Mouse (Mus musculus) hindbrain, embryonic 10.5 days (tissue): ENCODE data around the gene Ubqln4. TPM values are rescaled to one million over a fixed set of nuclear protein-coding genes. Genes with fewer than 3 reads are reported as not detected.
"Not testable (repeated sequence)": the region's sequence is repeated elsewhere in the genome, so short reads cannot be mapped to it uniquely, and the experiment has no call there.

Experiments used
- DNase-seq: peaks from one replicate; pipeline ENCODE4 v3.0.0-alpha.2; 2017; ENCODE audit warnings: low spot score
- H3K27ac ChIP-seq: fragments of 300-500 bp; sonication (generic); 2 replicates; pipeline ENCODE4 v1.5.1; 2016; ENCODE audit warnings: mild to moderate bottlenecking, moderate library complexity
- H3K27me3 ChIP-seq: fragments of 300-500 bp; sonication (generic); 2 replicates; pipeline ENCODE4 v1.6.1; 2016; ENCODE audit warnings: mild to moderate bottlenecking; ENCODE audit not compliant: poor library complexity, insufficient read depth, severe bottlenecking
- H3K36me3 ChIP-seq: fragments of 300-500 bp; sonication (generic); 2 replicates; pipeline ENCODE4 v1.6.1; 2016; ENCODE audit warnings: mild to moderate bottlenecking, moderate library complexity
- H3K4me1 ChIP-seq: fragments of 300-500 bp; sonication (generic); replicated peaks from 2 replicates; pipeline ENCODE4 v1.6.1; 2016; ENCODE audit warnings: mild to moderate bottlenecking
- H3K4me3 ChIP-seq: fragments of 300-500 bp; sonication (generic); 2 replicates; pipeline ENCODE4 v1.5.1; 2016; ENCODE audit warnings: mild to moderate bottlenecking, moderate library complexity
- H3K9me3 ChIP-seq: fragments of 300-500 bp; sonication (generic); 2 replicates; pipeline ENCODE4 v1.6.1; 2016; ENCODE audit warnings: mild to moderate bottlenecking, moderate library complexity
- WGBS: fragments of 180-500 bp; shearing (Covaris S2); methylation state at CpG from one replicate; pipeline ENCODE4 v1.1.7; 2016; 5-methylcytosine and 5-hydroxymethylcytosine counted together
- polyA plus RNA-seq: library from polyadenylated mRNA; unstranded; fragments of >200 nt; fragmentation: Nextera tagmentation; extraction: Ambion mirVana; gene quantifications from 2 replicates; pipeline ENCODE4 v1.2.1, GENCODE M21; 2016

Gene Ubqln4
- polyA plus RNA-seq, 1 experiment from 2014 or later: 72.5 TPM

DNA sequence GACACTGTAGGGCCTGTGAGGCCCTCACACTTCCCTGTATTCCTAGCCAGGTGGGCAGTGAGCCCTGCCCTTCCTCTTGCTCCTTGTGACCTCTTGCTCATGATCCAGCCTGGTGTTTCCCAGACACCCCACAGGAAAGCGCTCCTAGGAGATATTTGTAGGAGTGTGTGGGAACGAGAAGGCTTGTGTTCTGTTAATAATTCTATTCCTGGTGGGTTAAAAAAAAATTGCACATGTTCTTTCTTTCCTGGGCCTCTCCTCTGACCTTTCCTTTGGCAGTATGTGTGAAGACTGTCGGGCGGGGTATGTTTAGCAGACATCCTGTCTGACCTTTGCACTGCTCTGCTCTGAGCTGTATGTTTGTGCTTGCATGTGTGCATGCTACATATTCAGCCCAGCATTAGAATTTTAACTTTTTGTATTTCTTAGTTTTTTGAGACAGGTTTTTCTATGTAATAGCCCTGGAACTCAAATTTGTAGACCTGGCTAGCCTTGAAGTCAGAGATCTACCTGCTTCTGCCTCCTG is 13.0 kb downstream of the Ubqln4 start:
- DNase-seq: no peak
- no peaks in the 10 kb centered on the region for H3K9me3 ChIP-seq
- no peaks in the 10 kb centered on the region for H3K27me3 ChIP-seq
- no peak overlapping the region for H3K4me3 ChIP-seq
- peaks cover 9% of the 10 kb centered on the region; the same call in 1 of the 2 replicates for H3K4me1 ChIP-seq
- no peak overlapping the region for H3K27ac ChIP-seq
- WGBS: 85% methylated on average over 4 of the region's 4 CpGs
- H3K36me3 ChIP-seq: peaks cover 94% of the 10 kb centered on the region

DNA sequence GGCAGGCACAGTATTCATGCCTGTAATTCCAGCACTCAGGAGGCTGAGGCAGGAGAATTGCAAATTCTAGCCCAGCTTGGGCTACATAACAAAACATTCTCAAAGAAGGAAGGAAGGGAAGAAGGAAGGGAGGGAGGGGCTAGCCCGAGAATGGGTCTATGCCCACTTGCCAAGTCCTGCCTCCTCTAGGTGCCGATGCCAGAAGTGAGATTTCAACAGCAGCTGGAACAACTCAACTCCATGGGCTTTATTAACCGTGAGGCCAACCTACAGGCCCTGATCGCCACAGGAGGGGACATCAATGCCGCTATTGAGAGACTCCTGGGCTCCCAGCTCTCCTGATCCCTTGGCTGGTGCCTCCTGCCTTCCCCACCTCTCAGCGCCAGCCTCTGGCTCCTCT is 14.3 kb downstream of the Ubqln4 start:
- H3K36me3 ChIP-seq: peaks cover 81% of the 10 kb centered on the region
- H3K27ac ChIP-seq: no peak overlapping the region
- H3K9me3 ChIP-seq: no peaks in the 10 kb centered on the region
- H3K4me1 ChIP-seq: 0 out of 2 replicates have a peak, but pooled peaks cover 4% of the 10 kb centered on the region
- H3K27me3 ChIP-seq: no peaks in the 10 kb centered on the region
- WGBS: 95% methylated on average over 6 of the region's 6 CpGs
- H3K4me3 ChIP-seq: no peak overlapping the region
- DNase-seq: no peak

DNA sequence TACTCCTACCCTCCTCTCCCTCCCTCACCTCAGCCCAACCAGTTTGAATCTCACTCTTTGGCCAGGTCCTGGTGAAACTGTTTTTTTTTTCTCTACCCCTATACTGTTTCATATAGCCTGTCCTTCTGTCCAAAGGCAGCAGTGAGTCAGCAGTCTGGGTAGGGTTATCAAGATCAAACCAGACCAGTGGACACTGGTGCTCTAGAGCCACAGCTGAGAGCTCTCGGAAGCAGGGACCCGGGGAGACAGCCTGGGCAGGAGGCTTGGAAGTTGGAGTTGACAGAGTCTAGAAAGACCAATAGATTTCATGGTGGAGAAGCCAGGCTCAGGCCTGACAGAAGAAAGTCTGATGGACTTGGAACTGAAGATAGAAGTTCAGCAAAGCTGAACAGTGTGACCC is 15.1 kb downstream of the Ubqln4 start:
- DNase-seq: no peak
- H3K36me3 ChIP-seq: peaks cover 74% of the 10 kb centered on the region
- H3K27ac ChIP-seq: no peak overlapping the region
- 98% methylated on average over 2 of the region's 2 CpGs for WGBS
- 0 out of 2 replicates have a peak, but pooled peaks cover 4% of the 10 kb centered on the region for H3K4me1 ChIP-seq
- no peak overlapping the region for H3K4me3 ChIP-seq
- H3K9me3 ChIP-seq: no peaks in the 10 kb centered on the region
- H3K27me3 ChIP-seq: no peaks in the 10 kb centered on the region

DNA sequence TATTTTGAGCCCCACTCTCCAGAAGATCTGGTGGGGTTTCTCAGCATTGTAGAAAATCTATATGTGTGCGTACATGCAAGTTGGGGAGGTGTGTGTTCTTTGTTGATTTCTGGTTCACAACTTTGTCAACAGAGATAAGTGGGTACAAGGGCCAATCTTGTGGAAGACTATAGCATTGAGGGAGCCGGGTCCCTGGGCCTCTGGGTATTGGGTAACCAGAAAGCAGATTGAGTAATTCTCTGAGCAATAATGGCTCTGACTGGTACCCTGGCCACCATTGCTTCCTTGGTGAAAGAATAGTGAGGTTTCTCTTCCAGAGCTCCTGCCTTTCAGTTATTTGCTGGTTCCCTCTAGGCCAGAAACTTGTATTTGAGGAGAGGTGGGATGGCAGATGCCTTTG is 15.5 kb downstream of the Ubqln4 start:
- WGBS: 97% methylated on average over 2 of the region's 2 CpGs
- no peak for DNase-seq
- no peaks in the 10 kb centered on the region for H3K27me3 ChIP-seq
- H3K9me3 ChIP-seq: no peaks in the 10 kb centered on the region
- peaks cover 69% of the 10 kb centered on the region for H3K36me3 ChIP-seq
- H3K4me3 ChIP-seq: no peak overlapping the region
- no peak overlapping the region for H3K27ac ChIP-seq
- H3K4me1 ChIP-seq: no peaks in the 10 kb centered on the region

DNA sequence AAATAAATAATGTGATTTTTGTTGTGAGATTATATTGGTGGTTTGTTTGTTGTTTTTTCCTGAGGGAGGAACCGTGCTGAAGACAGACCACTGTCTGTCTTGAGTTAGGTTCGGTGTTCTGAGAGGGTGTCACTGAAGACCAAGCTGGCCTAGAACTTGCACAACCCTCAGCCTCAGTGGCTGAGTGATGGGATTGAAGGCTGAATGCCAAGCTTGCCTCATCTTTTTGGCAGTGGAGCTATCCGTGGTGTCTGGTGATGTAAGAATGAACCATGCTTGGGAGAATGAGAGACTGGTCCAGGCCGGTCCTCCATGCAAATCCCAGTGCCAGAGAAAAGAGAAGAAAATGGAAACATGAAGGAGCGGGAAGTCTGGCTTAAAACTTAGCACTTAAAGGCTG is 16.1 kb downstream of the Ubqln4 start:
- Histone ChIP-seq H3K27ac (no peak overlapping the region), H3K36me3 (peaks cover 63% of the 10 kb centered on the region), H3K27me3 (no peaks in the 10 kb centered on the region), H3K4me1 (no peaks in the 10 kb centered on the region), H3K9me3 (no peaks in the 10 kb centered on the region), H3K4me3 (no peak overlapping the region)
- no peak for DNase-seq
- 93% methylated on average over 5 of the region's 5 CpGs for whole genome bisulfite sequencing

DNA sequence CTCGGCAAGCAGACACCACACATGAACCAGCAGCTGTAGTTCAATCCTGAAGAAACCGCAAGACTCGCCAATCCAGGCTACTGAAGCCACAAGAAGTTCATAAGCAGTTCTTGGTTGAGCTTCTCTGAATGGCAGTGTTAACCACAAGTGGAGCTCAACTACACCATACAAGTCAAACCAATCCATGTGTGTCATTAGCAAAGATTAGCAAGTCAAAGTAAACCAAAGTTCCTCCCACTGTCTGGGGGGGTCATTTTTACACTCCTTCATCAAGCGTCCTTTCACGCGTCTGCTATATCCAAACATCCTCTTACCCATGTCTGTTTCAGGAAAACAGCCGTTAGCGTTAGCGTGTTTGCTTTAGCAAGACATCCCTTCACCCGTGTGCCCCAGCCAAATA is 16.8 kb downstream of the Ubqln4 start:
- Histone ChIP-seq H3K4me3 (no peak overlapping the region), H3K27me3 (no peaks in the 10 kb centered on the region), H3K4me1 (no peaks in the 10 kb centered on the region), H3K9me3 (no peaks in the 10 kb centered on the region), H3K27ac (no peak overlapping the region), H3K36me3 (peaks cover 57% of the 10 kb centered on the region)
- 97% methylated on average over 10 of the region's 10 CpGs for WGBS
- DNase-seq: no peak

DNA sequence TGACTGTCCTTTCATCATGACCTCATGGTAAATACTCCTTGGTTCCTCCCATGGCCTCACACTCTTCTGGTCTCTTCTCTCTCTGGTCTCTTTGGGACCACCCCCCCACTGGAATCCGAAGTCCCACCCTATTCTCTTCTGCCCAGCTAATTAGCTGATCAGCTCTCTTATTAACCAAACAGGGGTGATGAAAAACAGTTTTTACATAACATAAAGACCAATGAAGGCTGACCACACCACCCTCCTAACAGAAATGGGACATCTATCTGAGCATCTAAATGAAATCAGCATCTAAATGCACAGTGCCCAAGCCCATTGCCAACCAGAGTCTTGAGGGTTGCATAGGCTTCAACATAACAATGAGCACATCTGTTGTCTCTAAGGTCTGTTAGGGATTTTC is 18.3 kb downstream of the Ubqln4 start:
- Histone ChIP-seq H3K27ac (no peak overlapping the region), H3K36me3 (peaks cover 41% of the 10 kb centered on the region), H3K4me1 (no peaks in the 10 kb centered on the region), H3K9me3 (no peaks in the 10 kb centered on the region), H3K4me3 (no peak overlapping the region), H3K27me3 (no peaks in the 10 kb centered on the region)
- 72% methylated on average over 1 of the region's 1 CpGs for WGBS
- no peak for DNase-seq

DNA sequence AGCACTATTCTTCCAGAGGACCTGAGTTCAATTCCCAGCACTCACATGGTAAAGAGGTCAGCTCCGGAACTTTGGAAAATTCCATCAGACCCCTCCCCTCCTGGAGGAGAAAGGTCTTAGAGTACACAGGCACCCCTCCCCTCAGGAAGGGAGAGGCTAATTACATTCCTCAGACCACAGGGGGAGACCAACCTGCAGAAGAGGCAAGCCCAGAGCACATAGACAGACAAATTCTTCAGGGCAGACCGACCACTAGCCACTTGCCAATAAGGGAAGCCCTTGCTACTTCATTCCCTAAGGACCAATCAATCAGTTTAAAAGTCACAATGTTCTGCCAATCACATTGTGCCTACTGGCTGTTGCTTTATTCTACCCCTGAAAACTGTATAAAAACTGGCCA is 19.3 kb downstream of the Ubqln4 start:
- H3K27me3 ChIP-seq: no peaks in the 10 kb centered on the region
- peaks cover 32% of the 10 kb centered on the region for H3K36me3 ChIP-seq
- H3K4me1 ChIP-seq: no peaks in the 10 kb centered on the region
- WGBS: 84% methylated on average over 2 of the region's 2 CpGs
- no peak overlapping the region for H3K27ac ChIP-seq
- no peak overlapping the region for H3K4me3 ChIP-seq
- H3K9me3 ChIP-seq: no peaks in the 10 kb centered on the region
- no peak for DNase-seq

DNA sequence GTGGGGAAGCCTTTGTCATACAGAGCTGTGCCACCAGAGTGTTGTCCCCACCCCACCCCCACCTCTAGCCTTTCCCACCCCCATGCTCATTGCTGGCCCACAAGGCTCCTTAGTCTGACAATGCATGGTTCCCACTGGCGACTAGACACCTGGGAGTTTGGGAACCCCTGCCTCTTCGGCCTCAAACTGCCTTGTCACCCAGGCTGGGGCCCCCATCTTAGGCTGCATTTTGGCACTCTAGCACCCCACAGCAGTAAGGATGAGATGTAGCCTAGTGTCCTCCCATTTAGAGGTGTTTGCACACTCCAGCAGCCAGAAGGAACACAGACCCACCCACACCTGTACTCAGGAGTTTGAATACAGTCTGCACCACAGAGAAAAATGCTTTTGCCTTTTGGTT is 20.3 kb downstream of the Ubqln4 start:
- DNase-seq: no peak
- H3K9me3 ChIP-seq: no peaks in the 10 kb centered on the region
- H3K27ac ChIP-seq: no peak overlapping the region
- 88% methylated on average over 2 of the region's 2 CpGs for WGBS
- no peaks in the 10 kb centered on the region for H3K4me1 ChIP-seq
- no peak overlapping the region for H3K4me3 ChIP-seq
- peaks cover 22% of the 10 kb centered on the region for H3K36me3 ChIP-seq
- H3K27me3 ChIP-seq: no peaks in the 10 kb centered on the region

DNA sequence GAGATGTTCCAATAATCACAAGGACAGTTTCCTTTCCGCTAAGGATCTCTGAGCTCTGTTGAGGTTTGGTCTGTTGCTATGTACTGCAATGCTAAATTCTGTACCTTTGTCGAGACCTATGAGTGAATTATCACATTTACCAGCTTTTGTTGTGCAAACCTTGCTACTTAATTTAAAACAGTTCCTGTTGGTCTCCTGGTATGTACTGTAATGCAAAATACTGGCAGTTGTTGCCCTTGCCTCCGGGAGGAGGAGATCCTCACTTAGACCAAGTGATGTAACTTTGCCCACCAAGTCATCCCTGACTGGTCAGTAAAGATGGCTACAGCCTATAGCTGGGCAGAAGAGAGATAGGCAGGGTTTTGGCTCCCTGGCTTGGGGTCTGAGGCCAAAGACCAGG is 22.0 kb downstream of the Ubqln4 start, which contains the start of gene Ssr2:
TSS of gene Ssr2 (plus strand) at position 337 of the 400 bp plus-strand sequence.
- Histone ChIP-seq H3K4me1 (peaks cover 12% of the 10 kb centered on the region), H3K27ac (no peak within 1 kb of the TSS), H3K36me3 (peaks cover 5% of the 10 kb centered on the region; the same call in 1 of the 2 replicates), H3K9me3 (no peaks in the 10 kb centered on the region), H3K27me3 (no peaks in the 10 kb centered on the region), H3K4me3 (no peak within 1 kb of the TSS)
- WGBS: 88% methylated on average over 3 of the region's 3 CpGs
- no peak for DNase-seq

DNA sequence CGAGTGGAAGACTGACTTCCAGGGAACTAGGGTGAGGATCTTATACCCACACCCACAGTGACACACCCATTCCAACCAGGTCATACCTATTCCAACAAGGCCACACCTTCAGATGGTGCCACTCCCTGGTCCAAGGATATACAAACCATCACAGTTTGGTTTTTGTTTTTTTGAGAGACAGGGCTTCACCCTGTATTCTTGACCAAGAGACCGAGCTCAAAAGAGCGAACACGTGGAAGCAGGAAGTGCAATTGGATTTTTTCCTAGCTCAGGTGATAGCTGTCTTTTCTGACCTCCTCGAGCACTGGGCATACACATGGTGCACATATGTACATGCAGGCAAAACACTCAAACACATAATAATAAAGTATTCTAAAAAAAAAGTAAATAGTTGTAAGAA is 24.3 kb downstream of the Ubqln4 start:
- H3K9me3 ChIP-seq, DNase-seq, H3K4me3 ChIP-seq, H3K27me3 ChIP-seq, H3K27ac ChIP-seq: not testable (repeated sequence)
- WGBS: 90% methylated on average over 5 of the region's 5 CpGs
- peaks cover 18% of the 10 kb centered on the region for H3K4me1 ChIP-seq
- peaks cover 21% of the 10 kb centered on the region for H3K36me3 ChIP-seq

DNA sequence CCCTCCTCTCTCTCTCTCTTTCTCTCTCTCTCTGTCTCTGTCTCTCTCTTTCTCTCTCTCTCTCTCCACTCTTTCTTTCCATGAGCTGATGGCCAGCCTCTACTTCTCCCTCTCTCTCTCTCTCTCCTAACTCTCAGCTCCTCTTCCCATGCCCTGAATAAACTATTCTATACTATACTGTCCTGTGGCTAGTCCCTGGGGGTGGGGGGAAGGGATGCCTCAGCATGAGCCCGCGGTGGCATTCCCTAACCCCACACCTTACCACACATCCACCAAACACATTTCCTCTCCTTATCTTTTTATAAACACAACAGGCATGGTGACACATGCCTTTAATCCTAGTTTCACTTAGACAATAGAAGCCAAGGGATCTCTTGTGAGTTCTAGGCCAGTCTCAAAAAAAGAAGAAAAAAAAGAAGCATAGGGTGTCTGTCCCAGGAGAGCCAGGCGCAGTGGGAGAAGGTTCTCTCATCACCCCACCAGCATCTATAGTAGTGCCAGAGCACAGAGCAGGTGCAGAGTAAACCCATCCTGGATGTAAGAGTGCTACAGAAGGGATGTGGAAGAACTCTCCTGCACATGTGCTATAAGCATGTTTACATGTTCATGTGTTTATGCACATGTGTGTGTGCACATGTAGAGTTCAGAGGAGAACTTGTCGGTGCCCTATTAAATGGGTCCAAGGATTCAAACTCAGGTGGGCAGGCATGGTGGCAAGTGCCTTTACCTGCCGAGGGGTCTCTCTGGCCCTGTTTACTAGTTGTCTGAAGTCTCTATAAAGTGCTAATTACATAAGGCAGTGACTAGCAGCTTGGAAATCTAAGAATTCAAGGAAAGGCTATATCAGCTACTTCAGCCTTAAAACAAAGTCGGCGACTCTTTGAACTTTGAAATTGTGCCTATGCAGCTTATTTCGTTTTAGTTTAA is 25.2 kb downstream of the Ubqln4 start:
- Histone ChIP-seq H3K4me1 (peaks cover 18% of the 10 kb centered on the region), H3K9me3 (no peaks in the 10 kb centered on the region), H3K4me3 (peak overlapping the region; percentile 91), H3K27me3 (no peaks in the 10 kb centered on the region), H3K36me3 (peaks cover 31% of the 10 kb centered on the region), H3K27ac (peak overlapping the region; percentile 88)
- WGBS: 58% methylated on average over 8 of the region's 8 CpGs
- no peak for DNase-seq

DNA sequence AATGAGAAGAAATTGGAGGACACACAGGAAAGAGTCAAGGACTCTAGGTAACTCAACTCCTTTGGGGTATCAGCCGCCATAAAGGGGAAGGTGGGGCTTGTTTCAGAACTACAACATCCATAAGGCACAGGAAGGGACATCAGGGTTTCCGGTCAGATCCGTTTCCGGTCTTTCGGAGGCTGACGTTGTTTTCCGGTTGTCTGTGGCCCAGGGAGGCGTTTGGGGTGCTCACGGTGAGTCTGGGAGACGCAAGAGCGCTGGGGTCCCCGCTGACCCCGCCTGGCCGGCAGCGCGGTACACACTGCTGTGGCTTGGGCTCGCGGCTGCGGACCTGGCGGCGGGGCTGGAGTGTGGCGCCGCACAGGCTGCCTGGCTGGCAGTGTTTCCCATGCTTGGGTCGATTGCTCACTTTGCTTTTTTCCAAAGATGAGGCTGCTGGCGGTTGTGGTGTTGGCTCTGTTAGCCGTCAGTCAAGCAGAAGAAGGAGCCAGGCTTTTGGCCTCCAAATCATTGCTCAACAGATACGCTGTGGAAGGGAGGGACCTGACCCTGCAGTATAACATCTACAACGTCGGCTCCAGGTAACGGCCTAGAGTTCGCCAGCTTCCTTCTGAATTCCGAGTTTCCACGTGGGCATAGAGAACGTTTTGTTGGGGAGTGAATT is 26.0 kb downstream of the Ubqln4 start:
- no peaks in the 10 kb centered on the region for H3K9me3 ChIP-seq
- peak; percentile 80 for DNase-seq
- whole genome bisulfite sequencing: 1% methylated on average over 34 of the region's 34 CpGs
- H3K36me3 ChIP-seq: peaks cover 39% of the 10 kb centered on the region
- no peaks in the 10 kb centered on the region for H3K27me3 ChIP-seq
- H3K4me3 ChIP-seq: peak overlapping the region; percentile 91
- H3K4me1 ChIP-seq: peaks cover 18% of the 10 kb centered on the region
- peak overlapping the region; percentile 88 for H3K27ac ChIP-seq
